Mouse (Mus musculus) gastrocnemius, postnatal 36 days (tissue): ENCODE results near the gene Itih2. TPM values are rescaled to one million over a fixed set of nuclear protein-coding genes. Genes with fewer than 3 reads are reported as not detected.

Experiments used
- DNase-seq, 2 experiments: peaks; one replicate each; pipeline ENCODE4 v3.0.0; 2022
- intact Hi-C: fragments of 180-260 bp; cut with DNase I; formaldehyde crosslinking; loops from one replicate; pipeline ENCODE4 v1.15.1; 2025
- total RNA-seq, 2 experiments: library from RNA; stranded (reverse); gene quantifications; 2 replicates each; pipeline ENCODE4 v1.2.3; 2021

The Itih2 gene
- total RNA-seq, 2 experiments from 2014 or later, result 0.36 to 0.69 TPM

- no peak for DNase-seq
- intact Hi-C loops, result no loop called here
These were observed 81.7 kb downstream of the Itih2 start for GRCm38 (mm10) chr2:10049456-10049855.

DNA sequence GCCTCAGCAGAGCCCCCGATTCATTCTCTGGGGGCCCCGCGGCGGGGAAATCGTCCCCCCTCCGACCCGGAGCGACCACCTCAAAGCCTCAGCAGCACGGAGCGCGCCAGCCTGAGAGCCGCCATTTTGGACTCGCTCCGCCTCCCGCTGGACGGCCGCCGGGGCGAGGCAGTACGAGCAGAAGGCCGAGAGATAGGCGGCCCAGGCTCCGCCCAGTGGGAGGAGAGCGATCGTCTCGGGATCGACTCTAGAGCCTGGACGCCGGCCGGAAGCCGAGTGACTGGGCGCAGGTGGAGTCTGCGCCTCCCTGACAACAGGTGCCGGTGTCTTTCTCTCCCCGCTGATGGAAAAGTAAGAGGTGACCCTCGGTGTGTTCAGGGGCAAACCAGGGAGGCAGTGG lies 82.7 kb downstream of the Itih2 start, which contains the start of gene Taf3:
Taf3 (minus strand) TSS at position 136 of the 400 bp plus-strand sequence.
- intact Hi-C loops, result no loop called here
- DNase-seq, result peak; percentile 88 to 93

DNA sequence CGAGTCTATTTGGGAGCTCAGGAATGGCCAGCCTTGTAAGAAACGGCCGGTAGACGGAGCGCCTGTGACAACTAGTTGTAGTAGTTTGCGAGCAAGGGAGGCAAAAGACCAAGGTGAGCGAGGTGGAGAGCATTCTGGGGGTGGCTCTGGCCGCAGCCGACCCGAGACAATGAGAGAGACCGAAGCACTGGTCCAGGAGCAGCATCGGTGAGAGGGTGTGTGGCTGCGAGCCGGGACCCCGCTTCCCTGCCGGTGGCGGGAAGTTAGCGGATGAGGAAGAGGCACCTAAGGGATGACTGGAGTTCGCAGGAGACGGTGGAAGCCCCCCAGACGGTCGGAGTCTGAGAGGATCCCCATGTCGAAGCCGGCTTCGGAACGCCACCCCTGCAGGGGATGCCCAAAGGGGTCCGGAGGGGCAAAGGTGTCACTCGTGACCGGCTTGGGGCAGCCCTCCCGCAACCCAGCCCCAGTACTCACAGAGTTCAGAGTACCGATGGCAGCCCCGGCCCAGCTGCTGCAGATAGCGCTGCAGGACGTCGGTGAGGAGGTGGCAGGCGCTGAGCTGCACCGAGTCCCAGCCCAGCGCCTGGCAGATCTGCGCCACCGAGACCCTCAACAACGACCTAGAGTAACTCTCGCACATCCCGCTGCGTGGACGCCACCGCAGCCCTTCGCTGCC lies 83.3 kb downstream of the Itih2 start:
- DNase-seq, result no peak
- intact Hi-C loops, result no loop called here

Other genes with a start within 250 kb of the Itih2 start
- not detected for gene 9230102O04Rik, start 241.9 kb downstream of the Itih2 start, total RNA-seq
- under 1 TPM; 0.57 to 0.92 TPM for gene Gata3, start 241.4 kb downstream of the Itih2 start, total RNA-seq
- gene Taf3, start 82.8 kb downstream of the Itih2 start, total RNA-seq, result 1 to 10 TPM; 6.3 to 7.7 TPM
- gene Atp5c1, start 50.9 kb downstream of the Itih2 start, total RNA-seq, result 100 to 1,000 TPM; 760 to 854 TPM
- 1 to 10 TPM; 4.4 to 5.4 TPM for gene Kin, start 50.8 kb downstream of the Itih2 start, total RNA-seq
- gene Itih5, start 22.2 kb upstream of the Itih2 start, total RNA-seq, result 10 to 100 TPM; 13.0 to 14.2 TPM
- gene Sfmbt2, start 239.1 kb upstream of the Itih2 start, total RNA-seq, result under 1 TPM; 0.15 TPM